Mouse (Mus musculus): ENCODE measurements around the gene Psmg4. TPM values are rescaled to one million over a fixed set of nuclear protein-coding genes. Genes with fewer than 3 reads are reported as not detected.

Gene Psmg4
- polyA plus RNA-seq, 1 experiment from 2014 or later = 76.5 TPM

DNA sequence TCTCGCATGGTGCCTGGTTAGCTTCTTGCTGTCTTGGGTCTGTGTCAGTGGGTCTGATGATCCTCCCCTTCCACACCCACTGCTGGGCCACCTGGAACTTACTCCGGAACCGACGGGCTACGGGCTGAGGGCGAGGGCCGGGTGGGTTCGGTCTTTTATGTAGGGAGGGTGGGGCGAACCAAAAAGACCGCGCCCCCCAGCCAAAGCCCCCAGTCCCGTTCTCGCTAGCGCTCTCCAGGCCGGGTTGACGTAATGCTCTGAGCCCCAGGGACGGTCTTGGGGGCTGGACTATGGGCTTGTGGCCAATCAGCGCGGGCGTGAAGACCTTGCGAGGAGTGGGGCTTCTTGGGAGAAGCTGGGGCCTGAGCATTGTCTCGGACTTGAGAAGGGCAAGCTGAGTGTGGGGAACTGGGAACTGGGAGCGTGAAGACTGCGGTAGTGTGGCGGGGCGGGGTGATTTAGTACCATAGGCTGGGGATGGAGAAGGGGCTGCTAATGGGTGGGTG, 32.5 kb upstream of the Psmg4 start, which contains the start of gene Tubb2b:
Gene Tubb2b, minus strand, starts transcription at position 241 of the 506 bp plus-strand sequence.
- Histone ChIP-seq H3K27ac (peak within 1 kb of the TSS; percentile 88), H3K9ac (peak within 1 kb of the TSS; percentile 66), H3K27me3 (peaks cover 3% of the 10 kb centered on the region; the same call in 1 of the 2 replicates), H3K4me1 (replicated peaks) (peaks cover 41% of the 10 kb centered on the region), H3K4me2 (peak within 1 kb of the TSS; percentile 75), H3K4me3 (peak within 1 kb of the TSS; percentile 72), H3K36me3 (peaks cover 4% of the 10 kb centered on the region; the same call in 1 of the 2 replicates), H3K9me3 (replicated peaks) (no peaks in the 10 kb centered on the region)
- WGBS = 0% methylated on average over 26 of the region's 26 CpGs
- ATAC-seq (replicated peaks; ENCODE audit: insufficient number of reproducible peaks, insufficient read depth, low FRiP score, low read depth) = peak; percentile 91

DNA sequence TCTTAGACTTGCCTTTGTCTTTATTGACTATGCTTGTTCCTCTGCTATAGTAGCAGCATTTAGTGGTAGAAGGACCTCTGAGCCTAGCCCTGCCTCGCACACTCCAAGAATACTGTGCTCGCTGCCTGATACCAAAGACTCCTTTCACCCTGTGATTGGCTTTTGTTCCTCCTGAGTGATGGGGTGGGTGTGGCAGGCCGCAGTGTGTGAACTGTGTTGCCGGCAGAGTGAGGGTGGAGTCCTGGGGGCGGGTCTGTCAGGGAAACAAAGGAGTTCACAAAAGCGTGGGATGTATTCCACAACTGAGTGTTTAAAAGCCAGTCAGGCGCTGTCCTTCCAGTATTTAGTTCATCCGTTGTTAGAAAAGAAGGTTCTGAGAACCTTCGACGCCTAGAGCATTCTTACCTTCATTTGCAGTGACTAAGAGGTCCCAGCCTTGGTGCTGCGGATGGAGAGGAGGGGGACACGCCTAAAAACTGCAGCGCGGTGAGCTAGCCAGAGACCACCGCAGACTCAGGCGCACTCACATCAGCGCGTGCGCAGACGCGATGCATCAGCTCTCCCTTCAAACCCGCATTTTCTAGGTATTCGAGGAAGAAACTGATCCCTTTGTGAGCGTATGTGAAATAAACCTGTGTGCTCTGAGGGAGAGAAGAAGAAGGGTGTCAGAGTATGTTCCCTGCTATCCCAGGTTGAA, 31.6 kb upstream of the Psmg4 start:
- peaks cover 3% of the 10 kb centered on the region; the same call in 1 of the 2 replicates for H3K27me3 ChIP-seq
- under 1% methylated on average over 24 of the region's 24 CpGs for WGBS

DNA sequence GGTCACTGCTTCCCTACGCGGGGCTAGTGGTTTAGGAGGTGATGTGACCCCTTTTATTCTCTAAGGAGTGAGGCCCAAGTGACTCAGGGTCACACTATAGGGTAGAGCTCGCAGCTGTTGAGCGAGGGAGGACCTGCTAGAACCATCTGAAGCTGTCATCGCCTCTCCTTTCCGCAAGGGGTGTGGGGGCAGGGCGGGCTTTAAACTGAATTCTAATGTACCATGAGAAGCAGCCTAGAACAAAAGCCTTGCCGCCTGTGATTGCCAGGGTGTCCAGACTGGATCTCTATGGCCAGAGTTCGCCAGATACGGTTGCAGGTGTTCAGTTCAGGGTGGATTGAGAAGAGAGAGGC, 31.1 kb upstream of the Psmg4 start:
- peak overlapping the region; percentile 72 for H3K4me3 ChIP-seq
- H3K4me1 ChIP-seq (replicated peaks) = peaks cover 33% of the 10 kb centered on the region
- peak overlapping the region; percentile 75 for H3K4me2 ChIP-seq
- 4% methylated on average over 10 of the region's 10 CpGs for WGBS
- peaks cover 3% of the 10 kb centered on the region; the same call in 1 of the 2 replicates for H3K27me3 ChIP-seq
- no peaks in the 10 kb centered on the region for H3K9me3 ChIP-seq (replicated peaks)
- H3K36me3 ChIP-seq = no peaks in the 10 kb centered on the region; the same call in 1 of the 2 replicates
- H3K27ac ChIP-seq = peak overlapping the region; percentile 88
- peak overlapping the region; percentile 66 for H3K9ac ChIP-seq
- peak; percentile 25; the same call in 1 of the 2 replicates for ATAC-seq (replicated peaks; ENCODE audit: insufficient number of reproducible peaks, insufficient read depth, low FRiP score, low read depth)

More for the DNA sequence above, 31.6 kb upstream of the Psmg4 start:
- Histone ChIP-seq H3K27ac (peak overlapping the region; percentile 88), H3K4me2 (peak overlapping the region; percentile 75), H3K4me1 (replicated peaks) (peaks cover 36% of the 10 kb centered on the region), H3K36me3 (no peaks in the 10 kb centered on the region; the same call in 1 of the 2 replicates), H3K9me3 (replicated peaks) (no peaks in the 10 kb centered on the region), H3K4me3 (peak overlapping the region; percentile 72), H3K9ac (peak overlapping the region; percentile 66)
- ATAC-seq (replicated peaks; ENCODE audit: insufficient number of reproducible peaks, insufficient read depth, low FRiP score, low read depth) = peak; percentile 67

DNA sequence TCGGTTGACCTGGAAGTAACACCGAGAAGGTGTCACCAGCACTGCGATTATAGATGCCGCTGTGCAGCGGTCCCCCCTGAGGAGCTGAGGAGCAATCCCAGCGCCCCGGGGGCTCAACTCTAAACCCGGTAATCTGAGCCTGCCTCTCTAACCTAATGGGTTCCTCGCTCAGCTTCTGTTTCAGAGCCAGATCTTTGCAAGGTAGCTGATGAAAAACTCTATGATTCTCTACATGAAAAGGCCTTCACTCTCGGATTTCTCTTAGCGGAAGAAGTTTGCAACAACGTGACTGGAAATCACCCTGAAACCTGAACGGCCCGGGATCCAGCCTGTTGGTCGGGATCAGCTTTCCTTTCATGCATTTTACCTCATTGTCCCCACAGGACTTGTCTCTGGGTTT, 30.5 kb upstream of the Psmg4 start:
- Histone ChIP-seq H3K27ac (peak overlapping the region; percentile 88), H3K4me3 (peak overlapping the region; percentile 72), H3K9ac (peak overlapping the region; percentile 66), H3K36me3 (no peaks in the 10 kb centered on the region), H3K4me1 (replicated peaks) (peaks cover 33% of the 10 kb centered on the region), H3K4me2 (peak overlapping the region; percentile 75), H3K27me3 (peaks cover 3% of the 10 kb centered on the region; the same call in 1 of the 2 replicates), H3K9me3 (replicated peaks) (no peaks in the 10 kb centered on the region)
- WGBS = 7% methylated on average over 15 of the region's 15 CpGs
- ATAC-seq (replicated peaks; ENCODE audit: insufficient number of reproducible peaks, insufficient read depth, low FRiP score, low read depth) = no peak

DNA sequence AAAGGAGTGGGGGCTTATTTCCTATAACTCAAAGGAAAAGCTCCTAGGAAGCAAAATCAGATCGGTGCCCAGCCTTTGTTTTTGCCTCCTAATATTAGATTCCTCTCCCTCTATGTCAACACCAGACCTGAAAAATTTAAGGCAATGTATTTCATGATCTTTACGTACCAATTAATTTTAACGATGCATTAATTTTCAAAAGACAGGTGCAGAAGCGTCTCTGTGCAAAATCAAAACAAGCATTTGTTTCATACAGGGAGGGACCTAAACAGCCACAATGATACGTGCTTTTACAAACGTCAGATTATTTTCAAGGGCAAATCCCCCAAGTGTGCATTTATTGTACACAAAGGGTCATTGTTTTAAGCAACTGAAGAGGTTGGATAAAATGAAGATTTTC, 29.9 kb upstream of the Psmg4 start:
- Histone ChIP-seq H3K27me3 (peaks cover 3% of the 10 kb centered on the region; the same call in 1 of the 2 replicates), H3K4me3 (0 out of 2 replicates have a peak overlapping the region, but pooled peaks have one; percentile 72), H3K4me2 (peak overlapping the region; percentile 75), H3K4me1 (replicated peaks) (peaks cover 33% of the 10 kb centered on the region), H3K27ac (peak overlapping the region; percentile 88), H3K9me3 (replicated peaks) (no peaks in the 10 kb centered on the region), H3K9ac (no peak overlapping the region), H3K36me3 (no peaks in the 10 kb centered on the region)
- ATAC-seq (replicated peaks; ENCODE audit: insufficient number of reproducible peaks, insufficient read depth, low FRiP score, low read depth) = no peak
- 38% methylated on average over 6 of the region's 6 CpGs for WGBS

DNA sequence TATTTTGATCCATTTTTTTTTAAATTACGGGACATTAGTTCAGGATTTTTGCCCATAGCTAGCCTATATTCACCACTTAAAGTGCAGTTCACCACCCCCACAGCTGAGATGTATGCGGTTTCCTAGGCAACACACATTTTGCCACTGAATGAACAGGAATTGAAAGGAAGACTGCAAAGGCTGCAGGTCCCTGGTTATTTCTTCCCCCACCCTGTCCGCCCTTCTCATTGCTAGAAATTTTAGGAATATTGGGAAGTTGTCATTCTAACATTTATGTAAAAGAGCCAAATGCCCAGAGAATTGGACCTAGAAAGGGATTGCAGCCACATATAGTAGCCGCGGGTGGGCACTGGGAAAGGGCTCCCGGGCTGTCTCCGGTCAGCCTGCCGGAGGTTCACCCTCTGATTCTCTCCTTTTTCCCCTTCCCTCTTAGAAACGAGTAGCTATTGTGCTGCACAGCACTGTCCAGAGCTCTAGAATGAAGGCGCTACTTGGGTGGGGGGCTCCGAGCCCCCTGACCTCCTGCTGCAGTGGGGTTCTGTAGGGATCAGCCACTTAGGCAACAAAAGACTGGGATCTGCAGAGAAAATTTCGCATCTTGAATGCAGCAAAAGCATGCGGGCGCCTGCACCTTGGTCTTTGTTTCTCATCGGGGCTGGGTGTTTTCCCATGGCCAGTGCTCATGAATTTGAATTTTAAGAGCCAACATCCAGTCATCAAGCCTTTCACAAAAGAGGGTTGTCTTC, 29.3 kb upstream of the Psmg4 start:
- 26% methylated on average over 15 of the region's 15 CpGs for WGBS
- peak overlapping the region; percentile 14; the same call in 1 of the 2 replicates for H3K4me3 ChIP-seq
- peaks cover 33% of the 10 kb centered on the region for H3K4me1 ChIP-seq (replicated peaks)
- no peaks in the 10 kb centered on the region for H3K36me3 ChIP-seq
- no peaks in the 10 kb centered on the region for H3K9me3 ChIP-seq (replicated peaks)
- no peak for ATAC-seq (replicated peaks; ENCODE audit: insufficient number of reproducible peaks, insufficient read depth, low FRiP score, low read depth)
- H3K27ac ChIP-seq = 0 out of 2 replicates have a peak overlapping the region, but pooled peaks have one; percentile 1
- peak overlapping the region; percentile 20; the same call in 1 of the 2 replicates for H3K9ac ChIP-seq
- peaks cover 3% of the 10 kb centered on the region; the same call in 1 of the 2 replicates for H3K27me3 ChIP-seq
- peak overlapping the region; percentile 50 for H3K4me2 ChIP-seq

DNA sequence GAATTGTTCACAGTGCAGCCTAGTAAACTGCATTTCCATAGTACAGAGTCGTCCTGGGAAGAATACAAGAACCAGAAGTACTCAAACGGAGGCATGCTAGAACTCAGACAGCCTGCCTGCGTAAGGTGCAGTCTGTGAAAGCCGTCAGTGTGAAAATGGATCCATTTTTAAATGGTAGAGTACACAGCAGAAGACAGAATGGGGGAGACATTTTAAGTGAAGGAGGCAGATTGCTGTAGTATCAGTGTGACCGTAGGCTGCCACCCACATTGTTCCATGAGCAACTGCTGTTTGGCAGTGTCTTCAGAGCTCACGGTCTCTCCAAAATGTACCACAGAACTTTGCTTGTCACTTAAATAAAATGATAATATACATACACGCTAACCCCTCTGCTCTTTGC, 28.5 kb upstream of the Psmg4 start:
- no peak overlapping the region for H3K4me2 ChIP-seq
- peaks cover 27% of the 10 kb centered on the region for H3K4me1 ChIP-seq (replicated peaks)
- no peak overlapping the region for H3K27ac ChIP-seq
- H3K9ac ChIP-seq = no peak overlapping the region
- peaks cover 3% of the 10 kb centered on the region; the same call in 1 of the 2 replicates for H3K27me3 ChIP-seq
- H3K9me3 ChIP-seq (replicated peaks) = no peaks in the 10 kb centered on the region
- H3K4me3 ChIP-seq = no peak overlapping the region
- ATAC-seq (replicated peaks; ENCODE audit: insufficient number of reproducible peaks, insufficient read depth, low FRiP score, low read depth) = no peak
- no peaks in the 10 kb centered on the region for H3K36me3 ChIP-seq
- 73% methylated on average over 7 of the region's 7 CpGs for WGBS

DNA sequence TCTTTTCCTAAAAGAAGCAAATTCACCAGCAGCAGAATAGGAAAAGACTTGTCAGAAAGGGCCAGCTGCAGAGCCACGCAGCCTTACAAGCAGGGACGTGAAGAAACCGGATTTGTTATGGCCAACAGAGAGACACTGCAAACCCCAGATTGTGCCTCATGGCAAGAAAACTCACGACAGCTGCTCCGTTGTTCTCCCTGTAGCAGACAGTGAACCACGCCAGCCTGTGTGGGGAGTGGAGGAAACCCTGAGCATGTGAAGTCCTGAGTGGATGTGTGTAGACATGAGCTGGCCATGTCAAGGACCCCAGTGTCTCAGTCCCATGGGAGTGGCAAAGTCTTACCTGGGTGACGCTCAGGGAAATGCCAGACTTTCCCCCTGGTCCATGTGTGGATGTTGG, 26.2 kb upstream of the Psmg4 start:
- WGBS = 78% methylated on average over 7 of the region's 7 CpGs
- H3K4me2 ChIP-seq = no peak overlapping the region
- H3K27me3 ChIP-seq = peaks cover 3% of the 10 kb centered on the region; the same call in 1 of the 2 replicates
- ATAC-seq (replicated peaks; ENCODE audit: insufficient number of reproducible peaks, insufficient read depth, low FRiP score, low read depth) = no peak
- peaks cover 17% of the 10 kb centered on the region for H3K4me1 ChIP-seq (replicated peaks)
- no peaks in the 10 kb centered on the region for H3K36me3 ChIP-seq
- no peak overlapping the region for H3K27ac ChIP-seq
- H3K4me3 ChIP-seq = no peak overlapping the region
- no peak overlapping the region for H3K9ac ChIP-seq
- no peaks in the 10 kb centered on the region for H3K9me3 ChIP-seq (replicated peaks)

DNA sequence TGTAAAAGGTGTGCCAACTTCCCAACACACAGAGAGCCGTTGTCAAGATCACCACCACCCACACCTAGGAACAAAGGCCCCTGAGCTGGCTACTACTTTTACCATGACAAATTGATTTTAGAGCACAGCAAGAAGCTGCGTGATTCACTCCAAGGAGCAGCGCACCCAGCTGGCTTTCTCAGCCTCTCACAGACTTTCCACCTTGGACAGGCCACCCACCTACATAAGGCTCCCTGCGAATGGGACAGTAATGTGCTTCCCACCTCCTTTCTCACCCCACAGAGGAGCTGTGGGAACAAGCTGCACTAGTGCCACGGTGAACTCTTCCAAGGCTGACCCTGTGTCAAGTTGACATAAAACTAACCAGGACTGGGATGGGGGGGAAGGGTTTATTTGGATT, 19.4 kb upstream of the Psmg4 start:
- Histone ChIP-seq H3K9me3 (replicated peaks) (no peaks in the 10 kb centered on the region), H3K27ac (no peak overlapping the region), H3K4me3 (no peak overlapping the region), H3K4me2 (no peak overlapping the region), H3K36me3 (no peaks in the 10 kb centered on the region), H3K9ac (no peak overlapping the region), H3K27me3 (no peaks in the 10 kb centered on the region), H3K4me1 (replicated peaks) (peaks cover 7% of the 10 kb centered on the region)
- 70% methylated on average over 5 of the region's 5 CpGs for WGBS
- ATAC-seq (replicated peaks; ENCODE audit: insufficient number of reproducible peaks, insufficient read depth, low FRiP score, low read depth) = no peak

DNA sequence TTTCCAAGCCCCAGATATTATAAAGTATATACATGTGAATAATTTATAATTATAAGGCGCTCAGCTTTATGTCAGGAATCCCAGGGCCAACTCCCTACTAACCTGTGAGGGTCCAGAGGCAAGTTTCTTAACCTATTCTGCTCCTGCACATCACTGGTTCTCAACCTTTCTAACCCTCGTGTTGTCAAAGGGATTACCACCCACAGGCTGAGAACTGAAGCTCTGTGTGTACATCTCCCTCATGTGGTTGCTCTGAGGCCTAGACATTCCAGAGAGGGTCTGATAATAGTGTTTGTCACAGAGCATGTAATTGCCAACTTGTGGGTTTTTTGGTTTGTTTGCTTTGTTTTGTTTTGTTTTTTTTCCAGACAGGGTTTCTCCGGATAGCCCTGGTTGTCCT, 15.8 kb upstream of the Psmg4 start:
- Histone ChIP-seq H3K4me3 (no peak overlapping the region), H3K4me2 (no peak overlapping the region), H3K27me3 (no peaks in the 10 kb centered on the region), H3K36me3 (no peaks in the 10 kb centered on the region), H3K9me3 (replicated peaks) (no peaks in the 10 kb centered on the region), H3K9ac (no peak overlapping the region), H3K27ac (no peak overlapping the region), H3K4me1 (replicated peaks) (peaks cover 29% of the 10 kb centered on the region)
- ATAC-seq (replicated peaks; ENCODE audit: insufficient number of reproducible peaks, insufficient read depth, low FRiP score, low read depth) = no peak
- WGBS = 60% methylated on average over 3 of the region's 3 CpGs

DNA sequence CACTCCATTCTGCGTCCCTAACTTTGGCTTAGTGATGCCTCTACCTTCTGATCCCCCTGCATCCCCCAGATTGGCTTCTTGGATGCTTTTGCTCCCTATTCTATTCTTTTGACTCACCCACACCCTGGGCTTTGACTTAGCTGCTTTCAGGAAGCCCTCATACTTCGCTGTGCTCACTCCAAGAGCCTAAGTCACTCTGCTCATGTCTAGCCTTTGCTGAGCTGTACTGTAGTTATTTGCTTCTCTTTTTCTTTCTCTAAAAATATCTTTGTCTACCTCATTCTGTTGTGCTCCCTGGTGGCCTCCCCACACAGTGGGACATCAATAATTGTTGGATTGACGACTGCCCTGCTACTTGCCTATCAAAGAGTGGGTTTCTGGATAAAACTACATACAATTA, 14.6 kb upstream of the Psmg4 start:
- 75% methylated on average over 3 of the region's 3 CpGs for WGBS
- Histone ChIP-seq H3K9ac (no peak overlapping the region), H3K4me2 (peak overlapping the region; percentile 70; the same call in 1 of the 2 replicates), H3K36me3 (no peaks in the 10 kb centered on the region), H3K4me3 (no peak overlapping the region), H3K9me3 (replicated peaks) (no peaks in the 10 kb centered on the region), H3K27ac (peak overlapping the region; percentile 85), H3K27me3 (no peaks in the 10 kb centered on the region), H3K4me1 (replicated peaks) (peaks cover 29% of the 10 kb centered on the region)
- ATAC-seq (replicated peaks; ENCODE audit: insufficient number of reproducible peaks, insufficient read depth, low FRiP score, low read depth) = no peak
